Mouse (Mus musculus): ENCODE measurements around the gene Sh3pxd2b.

Gene Sh3pxd2b

GRCm38 (mm10) chr11:32445135-32445534 is 97.5 kb downstream of the Sh3pxd2b start:
- DNase-seq = no peak

GRCm38 (mm10) chr11:32445637-32446226 is 98.1 kb downstream of the Sh3pxd2b start:
- no peak for DNase-seq

- peak; percentile 13 to 22 for DNase-seq
These were observed 102.6 kb downstream of the Sh3pxd2b start for GRCm38 (mm10) chr11:32450216-32450615.

GRCm38 (mm10) chr11:32451306-32451705 is 103.7 kb downstream of the Sh3pxd2b start:
- DNase-seq = no peak

GRCm38 (mm10) chr11:32452745-32453144 is 105.1 kb downstream of the Sh3pxd2b start:
- DNase-seq = no peak

- DNase-seq = no peak
These were observed 105.8 kb downstream of the Sh3pxd2b start for GRCm38 (mm10) chr11:32453353-32453915.

DNA sequence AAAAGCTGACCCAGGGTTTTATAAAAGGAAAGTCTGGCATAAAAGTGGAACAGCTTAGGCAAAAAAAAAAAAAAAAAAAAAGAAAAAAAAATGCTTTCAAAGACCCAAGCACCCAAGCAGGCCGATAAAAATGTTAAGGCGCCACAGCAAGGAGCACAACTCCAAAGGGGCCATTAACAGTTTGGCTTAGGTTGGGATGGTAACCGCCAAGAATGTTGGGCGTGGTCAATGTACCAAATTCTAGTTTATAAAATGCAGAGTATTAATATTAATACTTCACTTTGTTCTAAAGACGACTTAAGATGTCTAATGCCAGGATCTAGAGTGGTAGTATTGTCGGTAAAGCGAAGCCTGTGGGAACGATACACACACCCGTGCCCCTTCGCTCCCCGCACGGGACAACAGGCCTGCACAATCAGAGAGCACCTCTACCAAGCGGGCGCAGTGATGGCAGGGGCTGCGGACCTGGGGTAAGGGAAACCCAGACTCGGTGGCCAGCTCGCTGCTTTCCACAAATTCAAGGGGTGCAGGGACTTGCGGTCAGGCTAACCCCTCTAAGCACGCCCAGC is 106.7 kb downstream of the Sh3pxd2b start:
- DNase-seq = no peak

DNA sequence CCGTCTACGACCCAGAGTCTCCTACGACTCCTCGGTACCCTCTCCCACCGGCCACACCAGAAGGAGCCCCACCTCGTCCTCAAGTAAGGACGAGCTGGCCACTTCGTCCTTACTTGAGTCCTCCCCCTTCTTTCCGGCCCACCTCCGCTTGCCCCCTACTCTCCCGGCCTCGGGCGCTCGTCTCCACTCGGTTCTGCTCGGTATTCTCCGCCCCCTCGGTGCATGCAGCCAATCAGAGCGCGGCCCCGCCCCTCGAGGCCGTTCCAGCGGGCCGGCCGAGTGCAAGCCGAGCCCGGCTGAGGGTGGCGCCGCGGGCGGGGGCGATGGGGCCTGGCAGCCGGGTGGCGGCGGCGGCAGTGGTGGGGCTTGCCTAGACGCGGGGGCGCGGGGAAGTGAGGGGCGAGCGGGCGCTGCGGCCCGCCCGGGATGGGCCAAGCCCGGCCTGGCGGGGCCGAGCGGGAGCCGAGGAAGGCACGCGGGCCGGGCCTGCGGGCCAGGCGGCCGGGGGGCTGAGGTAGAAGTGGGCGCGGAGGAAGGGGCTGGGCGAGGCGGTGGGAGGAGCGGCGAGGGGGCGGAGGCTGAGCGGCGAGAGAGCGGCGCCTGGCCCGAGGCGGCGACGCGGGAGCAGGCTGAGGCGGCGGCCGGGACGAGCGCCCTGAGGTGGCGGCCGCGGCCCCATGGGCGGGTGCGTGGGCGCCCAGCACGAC is 107.3 kb downstream of the Sh3pxd2b start, which contains the start of gene Ubtd2:
Ubtd2 (plus strand) TSS at position 571 of the 707 bp plus-strand sequence.
- peak; percentile 92 to 98 for DNase-seq

DNA sequence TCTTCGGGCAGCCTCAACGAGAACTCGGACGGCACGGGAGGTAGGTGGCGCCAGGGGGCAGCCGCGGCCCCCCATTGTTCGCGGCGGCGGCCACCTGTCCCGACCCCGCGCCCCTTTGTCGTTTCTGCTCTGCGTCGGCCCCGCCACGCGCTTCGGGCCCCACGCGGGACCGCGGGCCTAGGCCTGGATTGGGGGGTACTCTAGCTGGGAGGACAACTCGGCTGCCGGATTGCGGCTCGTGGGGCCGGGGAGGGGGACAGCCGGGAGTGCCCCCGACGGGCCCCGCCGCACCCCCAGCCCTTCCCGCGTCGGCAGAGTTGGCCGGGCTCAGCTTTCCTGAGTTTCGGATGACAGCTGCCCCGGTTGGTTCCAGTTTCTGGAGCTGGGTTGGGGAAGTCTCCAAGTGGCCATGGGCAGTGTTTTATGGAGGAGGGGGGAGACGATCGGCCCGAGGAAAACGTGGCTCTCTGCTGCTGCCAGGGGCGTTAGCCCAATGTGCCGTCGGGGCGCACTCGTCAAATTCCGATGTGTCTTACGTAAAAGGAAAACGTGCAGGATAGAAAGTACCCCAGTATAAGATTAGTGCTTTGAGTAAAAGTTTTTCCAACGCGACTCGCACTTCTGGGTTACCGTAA is 108.0 kb downstream of the Sh3pxd2b start:
- DNase-seq = no peak

DNA sequence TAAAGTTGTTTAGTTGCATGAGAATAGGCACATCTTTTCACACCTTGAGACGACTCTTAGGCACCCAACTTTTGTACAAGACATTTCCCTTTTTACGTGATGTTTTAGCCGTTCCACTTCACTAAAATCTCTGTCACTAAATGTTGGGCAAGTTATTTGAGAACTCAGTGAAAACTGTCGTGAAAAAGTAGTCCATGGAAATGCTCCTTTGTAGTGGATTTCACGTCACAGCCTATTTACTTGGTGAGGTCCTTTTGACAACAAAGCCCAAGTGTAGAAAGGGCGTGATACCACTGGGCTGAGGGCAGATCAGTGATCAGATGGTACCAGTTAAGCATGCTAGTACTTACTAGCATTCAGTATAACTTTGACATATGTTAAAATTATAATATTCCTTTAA is 108.7 kb downstream of the Sh3pxd2b start:
- no peak for DNase-seq

- no peak for DNase-seq
These were observed 116.7 kb downstream of the Sh3pxd2b start for GRCm38 (mm10) chr11:32464282-32464681.

DNA sequence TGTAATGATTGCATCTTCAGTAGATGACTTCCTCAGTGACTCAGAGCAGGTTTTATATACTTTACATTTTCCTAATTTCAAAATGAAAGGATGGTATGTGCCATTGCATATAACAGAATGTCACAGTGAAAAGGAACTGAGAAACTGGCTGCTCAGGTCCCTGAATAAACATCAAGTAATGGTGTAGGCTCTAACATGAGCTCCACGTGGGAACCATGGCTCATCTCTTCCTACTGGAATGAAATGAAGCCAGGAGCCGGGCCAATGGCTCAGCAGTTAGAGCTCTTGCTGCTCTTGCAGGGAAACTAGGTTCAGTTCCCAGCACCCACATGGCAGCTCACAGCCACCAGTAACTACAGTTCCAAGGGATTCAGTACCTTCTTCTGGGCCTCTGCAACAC is 124.3 kb downstream of the Sh3pxd2b start:
- DNase-seq = no peak

DNA sequence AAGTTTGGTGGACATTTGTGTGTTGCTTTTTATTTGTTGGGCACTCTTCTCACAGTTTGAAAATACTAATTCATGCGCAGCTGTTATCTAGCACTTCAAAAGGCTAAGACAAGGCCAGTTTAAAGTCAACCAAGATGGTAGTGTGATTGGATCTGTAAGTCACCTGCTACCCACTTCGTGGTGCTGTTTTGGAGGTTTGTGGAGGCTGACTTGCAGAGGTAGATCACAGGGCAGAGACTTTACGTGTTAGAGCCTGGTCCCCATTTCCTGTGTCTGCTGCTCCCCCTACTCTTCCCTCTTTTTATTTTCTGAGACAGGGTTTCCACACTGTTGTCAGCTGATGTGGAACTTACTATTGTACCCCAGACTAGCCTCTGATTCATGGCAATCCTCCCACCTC is 127.1 kb downstream of the Sh3pxd2b start:
- no peak for DNase-seq

GRCm38 (mm10) chr11:32475487-32476236 is 128.0 kb downstream of the Sh3pxd2b start:
- DNase-seq = no peak

Data from spleen, adult 18-20 months (tissue).